Comparison of ENCODE assay signal across 15 mouse cellular contexts in the genomic region with DNA sequence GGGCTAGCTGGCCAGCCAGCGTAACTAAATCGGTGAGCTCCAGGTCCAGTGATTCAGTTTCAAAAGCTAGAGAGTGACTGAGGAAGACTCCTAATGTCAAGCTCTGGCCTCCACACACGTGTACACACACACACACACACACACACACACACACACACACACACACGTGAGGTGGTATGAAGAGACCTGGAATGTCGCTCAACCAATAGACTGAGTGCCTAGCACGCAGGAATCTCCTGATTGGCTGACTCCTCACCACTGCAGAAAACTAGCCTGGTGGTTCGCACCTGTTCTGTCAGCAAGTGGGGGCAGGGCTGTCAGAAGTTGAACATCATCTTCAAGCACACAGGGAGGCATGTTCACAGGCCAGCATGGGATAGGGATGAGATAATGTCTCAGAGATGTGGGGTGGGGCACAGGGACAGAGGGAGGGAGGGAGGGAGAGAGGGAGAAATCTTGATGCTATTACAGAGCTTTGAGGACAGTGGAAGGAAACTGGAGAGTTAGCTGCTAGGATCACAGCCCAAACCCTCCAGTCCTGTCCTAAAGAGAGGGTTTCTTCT. TPM values are rescaled to one million over a fixed set of nuclear protein-coding genes. Genes with fewer than 3 reads are reported as not detected.
DNase-seq lines count a peak whose midpoint lies in the region; ATAC-seq lines count a peak whose summit lies in the region.
"Had no signal": no experiment of that assay in that cellular context is flagged by ENCODE, and none has a peak within 500 bp of the region (broad histone marks: within the 10 kb centered on the region; RNA-seq: fewer than 3 reads in every experiment).

No protein-coding gene starts in this region.

- H3K9me3 ChIP-seq in hindbrain, embryonic 16.5 days (ENCODE audit: control insufficient read depth, low read length) = peaks cover 5% of the 10 kb centered on the region
- H3K9me3 ChIP-seq in hindbrain, embryonic 10.5 days = no peaks in the 10 kb centered on the region
- H3K9me3 ChIP-seq in lung, embryonic 15.5 days = no peaks in the 10 kb centered on the region
- H3K9me3 ChIP-seq in limb, embryonic 15.5 days = no peaks in the 10 kb centered on the region
- H3K9me3 ChIP-seq: forebrain, embryonic 15.5 days had no signal

- no peaks in the 10 kb centered on the region for H3K36me3 ChIP-seq in hindbrain, embryonic 16.5 days (ENCODE audit: control insufficient read depth, insufficient read depth, low read length)
- H3K36me3 ChIP-seq in hindbrain, embryonic 10.5 days = no peaks in the 10 kb centered on the region
- H3K36me3 ChIP-seq in lung, embryonic 15.5 days = no peaks in the 10 kb centered on the region
- H3K36me3 ChIP-seq in limb, embryonic 15.5 days = no peaks in the 10 kb centered on the region
- H3K36me3 ChIP-seq: forebrain, embryonic 15.5 days; limb, embryonic 12.5 days had no signal

- no peaks in the 10 kb centered on the region for H3K4me1 ChIP-seq in hindbrain, embryonic 16.5 days (ENCODE audit: control insufficient read depth, insufficient read depth, low read depth, low read length)
- H3K4me1 ChIP-seq in hindbrain, embryonic 10.5 days (replicated peaks) = no peaks in the 10 kb centered on the region
- H3K4me1 ChIP-seq in lung, embryonic 15.5 days = peaks cover 9% of the 10 kb centered on the region
- H3K4me1 ChIP-seq in limb, embryonic 15.5 days = no peaks in the 10 kb centered on the region
- H3K4me1 ChIP-seq: forebrain, embryonic 15.5 days; limb, embryonic 12.5 days had no signal

- WGBS in hindbrain, embryonic 16.5 days = 73% methylated on average over 7 of the region's 7 CpGs
- 74% methylated on average over 7 of the region's 7 CpGs for WGBS in hindbrain, embryonic 10.5 days
- 81% methylated on average over 7 of the region's 7 CpGs for WGBS in lung, embryonic 15.5 days
- WGBS in limb, embryonic 15.5 days = 76% methylated on average over 7 of the region's 7 CpGs

- DNase-seq in hindbrain, embryonic 10.5 days (ENCODE audit: low spot score) = no peak
- no peak for DNase-seq in lung, postnatal 4 days
- peak; percentile 24 for DNase-seq in skeletal muscle tissue, adult 2 months (ENCODE audit: low read depth, low spot score)
- DNase-seq in thymus, postnatal 25 days = no peak
- DNase-seq: adrenal gland, postnatal 36 days; cerebellum, postnatal 14 days; gastrocnemius, postnatal 25 days; right cerebral cortex, postnatal 25 days had no signal

- H3K27ac ChIP-seq in hindbrain, embryonic 16.5 days (ENCODE audit: low read depth, low read length) = no peak overlapping the region
- H3K27ac ChIP-seq in hindbrain, embryonic 10.5 days = no peak overlapping the region
- no peak overlapping the region for H3K27ac ChIP-seq in lung, embryonic 15.5 days
- H3K27ac ChIP-seq in limb, embryonic 15.5 days = no peak overlapping the region
- H3K27ac ChIP-seq: forebrain, embryonic 15.5 days; limb, embryonic 12.5 days had no signal

- H3K4me2 ChIP-seq in hindbrain, embryonic 16.5 days (ENCODE audit: low read length) = no peak overlapping the region
- no peak overlapping the region for H3K4me2 ChIP-seq in lung, embryonic 15.5 days
- H3K4me2 ChIP-seq in limb, embryonic 15.5 days = no peak overlapping the region
- H3K4me2 ChIP-seq: forebrain, embryonic 15.5 days; limb, embryonic 12.5 days had no signal

- no peaks in the 10 kb centered on the region for H3K27me3 ChIP-seq in hindbrain, embryonic 16.5 days (replicated peaks; ENCODE audit: control insufficient read depth, insufficient read depth, low read length)
- no peaks in the 10 kb centered on the region for H3K27me3 ChIP-seq in hindbrain, embryonic 10.5 days (ENCODE audit: insufficient read depth, poor library complexity, severe bottlenecking)
- no peaks in the 10 kb centered on the region for H3K27me3 ChIP-seq in lung, embryonic 15.5 days
- no peaks in the 10 kb centered on the region for H3K27me3 ChIP-seq in limb, embryonic 15.5 days
- H3K27me3 ChIP-seq: forebrain, embryonic 15.5 days; limb, embryonic 12.5 days had no signal

- H3K9ac ChIP-seq in hindbrain, embryonic 16.5 days (ENCODE audit: low read depth, low read length) = no peak overlapping the region
- no peak overlapping the region for H3K9ac ChIP-seq in lung, embryonic 15.5 days
- H3K9ac ChIP-seq in limb, embryonic 15.5 days = no peak overlapping the region
- H3K9ac ChIP-seq: forebrain, embryonic 15.5 days; limb, embryonic 12.5 days had no signal

- H3K4me3 ChIP-seq in hindbrain, embryonic 16.5 days (ENCODE audit: low read length) = no peak overlapping the region
- no peak overlapping the region for H3K4me3 ChIP-seq in hindbrain, embryonic 10.5 days
- H3K4me3 ChIP-seq in lung, embryonic 15.5 days = no peak overlapping the region
- H3K4me3 ChIP-seq in limb, embryonic 15.5 days = no peak overlapping the region
- H3K4me3 ChIP-seq: forebrain, embryonic 15.5 days; limb, embryonic 12.5 days had no signal

- ATAC-seq in hindbrain, embryonic 16.5 days = peak; percentile 34; the same call in 1 of the 2 replicates
- peak; percentile 57; the same call in 1 of the 2 replicates for ATAC-seq in lung, embryonic 15.5 days (ENCODE audit: borderline replicate concordance, extremely low read depth, low FRiP score, low TSS enrichment)
- ATAC-seq in limb, embryonic 15.5 days (ENCODE audit: insufficient number of reproducible peaks, low FRiP score, low TSS enrichment, low read depth) = peak; percentile 52; the same call in 1 of the 2 replicates
- ATAC-seq: forebrain, embryonic 15.5 days; inflammation-experienced regulatory T-cells, adult 6 months had no signal

RNA-seq across cellular contexts. Expression of a gene that starts 10.6 kb away (rescaled TPM):
- 0.23 and 0.31 TPM in 2 replicates for polyA plus RNA-seq in hindbrain, embryonic 16.5 days (2015; fragmentation: Nextera tagmentation; extraction: Ambion mirVana)
- polyA plus RNA-seq in hindbrain, embryonic 10.5 days (2016; fragmentation: Nextera tagmentation; extraction: Ambion mirVana) = not detected in 2 replicates
- polyA plus RNA-seq in lung, embryonic 15.5 days (2015; fragmentation: Nextera tagmentation; extraction: Ambion mirVana) = 0.39 and 0.87 TPM in 2 replicates
- not detected in 2 replicates for polyA plus RNA-seq in limb, embryonic 15.5 days (2015; fragmentation: Nextera tagmentation; extraction: Ambion mirVana)
- polyA plus RNA-seq: forebrain, embryonic 15.5 days; heart, postnatal 0 days; inflammation-experienced regulatory T-cells, adult 6 months; limb, embryonic 12.5 days had no signal

RNA-seq across cellular contexts. Expression of a gene that starts 31.8 kb away (rescaled TPM):
- 5.9 and 6.3 TPM in 2 replicates for polyA plus RNA-seq in hindbrain, embryonic 16.5 days (2015; fragmentation: Nextera tagmentation; extraction: Ambion mirVana)
- polyA plus RNA-seq in hindbrain, embryonic 10.5 days (2016; fragmentation: Nextera tagmentation; extraction: Ambion mirVana) = 2.8 and 3.2 TPM in 2 replicates
- 6.4 and 9.0 TPM in 2 replicates for polyA plus RNA-seq in lung, embryonic 15.5 days (2015; fragmentation: Nextera tagmentation; extraction: Ambion mirVana)
- 7.5 and 8.9 TPM in 2 replicates for polyA plus RNA-seq in limb, embryonic 15.5 days (2015; fragmentation: Nextera tagmentation; extraction: Ambion mirVana)
